In the genomic region with DNA sequence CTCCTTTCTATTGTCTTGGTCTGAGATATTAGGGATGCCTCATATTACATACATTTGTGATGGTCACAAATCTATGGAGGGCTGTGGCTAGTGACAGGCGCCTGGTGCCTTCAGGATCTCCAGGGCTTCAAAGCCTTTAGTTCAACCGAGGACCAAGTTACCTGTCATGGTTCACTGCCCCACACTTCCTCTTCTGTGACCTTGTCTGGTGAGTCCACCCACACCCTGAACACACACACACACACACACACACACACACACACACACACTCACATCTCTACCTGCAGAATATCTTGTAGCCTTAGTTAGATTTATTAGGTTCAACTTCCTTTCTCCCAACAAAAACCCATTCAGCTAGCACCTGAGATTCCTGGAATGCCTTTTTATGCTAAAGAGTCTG, we compare ENCODE assay signal across 24 mouse cellular contexts.
DNase-seq lines count a peak whose midpoint lies in the region; TF ChIP-seq lines count a peak whose summit lies in the region.
"Had no signal": no experiment of that assay in that cellular context is flagged by ENCODE, and none has a peak within 500 bp of the region (broad histone marks: within the 10 kb centered on the region; RNA-seq: fewer than 3 reads in every experiment).

No protein-coding gene starts in this region.

- H3K36me3 ChIP-seq in CH12.LX (replicated peaks in 1 of 2; ENCODE audit: control insufficient read depth in 1 of 2, insufficient read depth in 1 of 2, low read length in 1 of 2) = no peaks in the 10 kb centered on the region
- H3K36me3 ChIP-seq in splenic B cell, adult 2 months (ENCODE audit: control insufficient read depth, insufficient read depth, low read length, poor library complexity, severe bottlenecking) = no peaks in the 10 kb centered on the region
- H3K36me3 ChIP-seq: forebrain, embryonic 10.5 days; heart, embryonic 12.5 days; heart, embryonic 15.5 days; hindbrain, embryonic 10.5 days; hindbrain, embryonic 13.5 days had no signal

- no peak overlapping the region for H3K27ac ChIP-seq in CH12.LX (ENCODE audit: insufficient read depth, low read depth)
- H3K27ac ChIP-seq: forebrain, embryonic 10.5 days; gastrocnemius, adult 2 months; heart, embryonic 15.5 days; hindbrain, embryonic 10.5 days; hindbrain, embryonic 13.5 days had no signal

- H3K79me2 ChIP-seq in CH12.LX (replicated peaks; ENCODE audit: control insufficient read depth, extremely low read depth, insufficient read depth, poor library complexity, severe bottlenecking) = no peaks in the 10 kb centered on the region

- in situ Hi-C loops in CH12.LX (cut with MboI; ENCODE audit: low pct_ligation_motif_present, low pct_unique_long_range_greater_than_20kb, low sequenced_read_pairs) = no loop called here

- TF ChIP-seq CTCF in CH12.LX (conservative IDR thresholded peaks at IDR 0.05 in 1 of 2, IDR thresholded peaks at IDR 0.05 in 1 of 2; ENCODE audit: low read depth in 2 of 2, low read length in 2 of 2) = no peak

- TF ChIP-seq POLR2A in CH12.LX (IDR thresholded peaks at IDR 0.05; ENCODE audit: low read depth, low read length) = no peak

- no peak for TF ChIP-seq RAD21 in CH12.LX (IDR thresholded peaks at IDR 0.05; ENCODE audit: low read depth, low read length)

- no peak overlapping the region for H3K4me2 ChIP-seq in CH12.LX (ENCODE audit: insufficient read depth, low read depth, poor library complexity, severe bottlenecking)
- H3K4me2 ChIP-seq: heart, embryonic 12.5 days; heart, embryonic 15.5 days; hindbrain, embryonic 13.5 days had no signal

- H3K9ac ChIP-seq in CH12.LX (ENCODE audit: insufficient read depth, low read depth) = no peak overlapping the region
- H3K9ac ChIP-seq: forebrain, postnatal 0 days; heart, embryonic 12.5 days; heart, embryonic 15.5 days; hindbrain, embryonic 13.5 days had no signal

- peak; percentile 6 for DNase-seq in lung, postnatal 36 days
- no peak for DNase-seq in lung, postnatal 4 days
- DNase-seq in CH12.LX (ENCODE audit: extremely low read depth) = peak; percentile 38
- peak; percentile 12 to 35 for DNase-seq in spleen, adult 18-20 months
- DNase-seq in splenic B cell, adult 2 months (ENCODE audit: low read depth, low spot score) = peak; percentile 83
- no peak for DNase-seq in heart, adult 18-20 months
- DNase-seq in thymus, postnatal 4 days = no peak
- no peak for DNase-seq in right cerebral cortex, postnatal 36 days (ENCODE audit: low spot score in 2 of 2)
- DNase-seq: adrenal gland, adult 8-10 months; adrenal gland, postnatal 25 days; cerebellum, adult 18-20 months; cerebellum, adult 9-10 months; cerebellum, postnatal 14 days; forebrain, postnatal 0 days; gastrocnemius, adult 2 months; gastrocnemius, postnatal 14 days; heart, adult 11 months; heart, postnatal 10 days; heart, postnatal 36 days had no signal

- no peaks in the 10 kb centered on the region for H3K9me3 ChIP-seq in CH12.LX (replicated peaks; ENCODE audit: low read length)
- H3K9me3 ChIP-seq: forebrain, embryonic 10.5 days; heart, embryonic 12.5 days; heart, embryonic 15.5 days; hindbrain, embryonic 10.5 days; hindbrain, embryonic 13.5 days had no signal

- peak; percentile 41; the same call in 1 of the 2 replicates for TF ChIP-seq EP300 in CH12.LX (IDR thresholded peaks at IDR 0.05; ENCODE audit: low read length)

- peaks cover 7 to 36% of the 10 kb centered on the region in 2 experiments; a peak in 3 of 4 replicates for H3K4me1 ChIP-seq in CH12.LX (ENCODE audit: control insufficient read depth in 1 of 2, insufficient read depth in 2 of 2)
- H3K4me1 ChIP-seq: heart, embryonic 12.5 days; heart, embryonic 15.5 days; hindbrain, embryonic 10.5 days; hindbrain, embryonic 13.5 days had no signal

- H3K27me3 ChIP-seq in CH12.LX (replicated peaks) = no peaks in the 10 kb centered on the region
- H3K27me3 ChIP-seq in splenic B cell, adult 2 months (ENCODE audit: control insufficient read depth, insufficient read depth, low read length, poor library complexity, severe bottlenecking) = no peaks in the 10 kb centered on the region
- H3K27me3 ChIP-seq: heart, embryonic 12.5 days; heart, embryonic 15.5 days; hindbrain, embryonic 13.5 days had no signal

- dilution Hi-C loops in CH12.LX (cut with MboI; ENCODE audit: extremely low pct_ligation_motif_present, extremely low pct_unique_long_range_greater_than_20kb, low sequenced_read_pairs) = no loop called here

- no peak overlapping the region for H3K4me3 ChIP-seq in CH12.LX (replicated peaks in 1 of 3; ENCODE audit: low read depth in 2 of 3, low read length in 2 of 3, poor library complexity in 1 of 3)
- H3K4me3 ChIP-seq: forebrain, embryonic 10.5 days; gastrocnemius, adult 2 months; heart, embryonic 12.5 days; heart, embryonic 15.5 days; hindbrain, embryonic 10.5 days; hindbrain, embryonic 13.5 days had no signal

TF ChIP-seq in CH12.LX, 34 proteins besides CTCF, POLR2A, EP300 and RAD21:
- peak; percentile 50 for TF ChIP-seq BHLHE40 (IDR thresholded peaks at IDR 0.05; ENCODE audit: low read depth, low read length)
- TF ChIP-seq IRF4 (IDR thresholded peaks at IDR 0.05; ENCODE audit: low read depth, low read length) = no peak

Comparison
In these comparisons a context has a peak if more than half of its experiments do, and no peak if none do; other contexts are left out.
1. DNase-seq: peak in lung, postnatal 36 days (single experiment), CH12.LX (single experiment), spleen, adult 18-20 months (2 of 2) and splenic B cell, adult 2 months (single experiment); none in lung, postnatal 4 days (0 of 2), heart, adult 18-20 months (0 of 2), thymus, postnatal 4 days (single experiment) and right cerebral cortex, postnatal 36 days (0 of 2).